Mouse (Mus musculus): ENCODE data around the gene Rasa2. TPM values are rescaled to one million over a fixed set of nuclear protein-coding genes. Genes with fewer than 3 reads are reported as not detected.
"Not testable (repeated sequence)": the region's sequence is repeated elsewhere in the genome, so short reads cannot be mapped to it uniquely, and the experiment has no call there.

Gene Rasa2
- total and polyA plus RNA-seq, 2 experiments from 2014 or later = 6.9 to 38.9 TPM

DNA sequence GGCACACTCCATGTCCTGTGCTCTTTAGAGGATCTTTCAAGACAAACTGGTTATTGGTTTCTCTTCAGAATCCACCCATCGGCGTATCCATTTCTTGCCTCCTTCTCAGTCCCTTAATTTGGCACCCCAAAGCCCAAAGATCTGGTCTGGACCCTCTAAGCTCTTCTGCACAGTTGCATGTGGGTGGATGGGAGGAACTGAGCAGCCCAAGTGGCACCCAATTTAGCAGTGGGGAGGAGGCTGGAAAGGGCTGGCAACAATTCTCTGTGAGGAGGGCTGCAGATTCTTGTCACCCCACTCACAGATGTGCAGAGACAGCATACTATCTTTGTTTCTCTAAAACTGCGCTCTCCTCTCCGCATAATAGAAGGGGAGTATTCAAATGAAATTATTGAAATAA is 17.9 kb upstream of the Rasa2 start:
- Histone ChIP-seq H3K27ac (ENCODE audit: low read depth) (no peak overlapping the region), H3K4me2 (ENCODE audit: low read depth, low read length) (no peak overlapping the region), H3K9me3 (replicated peaks; ENCODE audit: control insufficient read depth, low read length) (no peaks in the 10 kb centered on the region), H3K36me3 (replicated peaks; ENCODE audit: control insufficient read depth, insufficient read depth, low read length) (no peaks in the 10 kb centered on the region), H3K27me3 (ENCODE audit: control insufficient read depth, insufficient read depth, low read length) (no peaks in the 10 kb centered on the region), H3K9ac (replicated peaks; ENCODE audit: low read depth, low read length) (no peak overlapping the region), H3K4me3 (ENCODE audit: low read depth, low read length) (no peak overlapping the region), H3K4me1 (ENCODE audit: control insufficient read depth, insufficient read depth) (no peaks in the 10 kb centered on the region)
- WGBS = 84% methylated on average over 4 of the region's 4 CpGs
- no peak for ATAC-seq (ENCODE audit: insufficient read depth, low read depth)
- no peak for TF ChIP-seq CTCF (IDR thresholded peaks at IDR 0.05; ENCODE audit: low read depth)
- TF ChIP-seq EP300 (IDR thresholded peaks at IDR 0.05; ENCODE audit: low read depth) = no peak
- DNase-seq (ENCODE audit: low spot score) = no peak

- no peak for ATAC-seq (ENCODE audit: insufficient read depth, low read depth)
- H3K9me3 ChIP-seq (replicated peaks; ENCODE audit: control insufficient read depth, low read length) = no peaks in the 10 kb centered on the region
- H3K9ac ChIP-seq (replicated peaks; ENCODE audit: low read depth, low read length) = no peak overlapping the region
- TF ChIP-seq EP300 (IDR thresholded peaks at IDR 0.05; ENCODE audit: low read depth) = no peak
- TF ChIP-seq CTCF (IDR thresholded peaks at IDR 0.05; ENCODE audit: low read depth) = peak; percentile 4; the same call in 1 of the 2 replicates
- H3K4me2 ChIP-seq (ENCODE audit: low read depth, low read length) = no peak overlapping the region
- no peaks in the 10 kb centered on the region for H3K4me1 ChIP-seq (ENCODE audit: control insufficient read depth, insufficient read depth)
- H3K36me3 ChIP-seq (replicated peaks; ENCODE audit: control insufficient read depth, insufficient read depth, low read length) = no peaks in the 10 kb centered on the region
- no peak overlapping the region for H3K27ac ChIP-seq (ENCODE audit: low read depth)
- WGBS = 55% methylated on average over 2 of the region's 2 CpGs
- DNase-seq (ENCODE audit: low spot score) = no peak
- no peak overlapping the region for H3K4me3 ChIP-seq (ENCODE audit: low read depth, low read length)
- no peaks in the 10 kb centered on the region for H3K27me3 ChIP-seq (ENCODE audit: control insufficient read depth, insufficient read depth, low read length)
These were observed 15.4 kb upstream of the Rasa2 start for GRCm38 (mm10) chr9:96646668-96647295.

GRCm38 (mm10) chr9:96644840-96645239 is 13.4 kb upstream of the Rasa2 start:
- H3K4me2 ChIP-seq (ENCODE audit: low read depth, low read length) = no peak overlapping the region
- no peak overlapping the region for H3K4me3 ChIP-seq (ENCODE audit: low read depth, low read length)
- H3K9ac ChIP-seq (replicated peaks; ENCODE audit: low read depth, low read length) = no peak overlapping the region
- H3K4me1 ChIP-seq (ENCODE audit: control insufficient read depth, insufficient read depth) = no peaks in the 10 kb centered on the region
- no peak for DNase-seq (ENCODE audit: low spot score)
- H3K27me3 ChIP-seq (ENCODE audit: control insufficient read depth, insufficient read depth, low read length) = no peaks in the 10 kb centered on the region
- TF ChIP-seq CTCF (IDR thresholded peaks at IDR 0.05; ENCODE audit: low read depth) = no peak
- no peak for TF ChIP-seq EP300 (IDR thresholded peaks at IDR 0.05; ENCODE audit: low read depth)
- no peak overlapping the region for H3K27ac ChIP-seq (ENCODE audit: low read depth)
- 70% methylated on average over 2 of the region's 2 CpGs for WGBS
- no peak for ATAC-seq (ENCODE audit: insufficient read depth, low read depth)
- H3K36me3 ChIP-seq (replicated peaks; ENCODE audit: control insufficient read depth, insufficient read depth, low read length) = no peaks in the 10 kb centered on the region
- no peaks in the 10 kb centered on the region for H3K9me3 ChIP-seq (replicated peaks; ENCODE audit: control insufficient read depth, low read length)

- WGBS = 89% methylated on average over 3 of the region's 3 CpGs
- H3K4me2 ChIP-seq (ENCODE audit: low read depth, low read length); H3K36me3 ChIP-seq (replicated peaks; ENCODE audit: control insufficient read depth, insufficient read depth, low read length); H3K27ac ChIP-seq (ENCODE audit: low read depth); H3K9me3 ChIP-seq (replicated peaks; ENCODE audit: control insufficient read depth, low read length); DNase-seq (ENCODE audit: low spot score); H3K9ac ChIP-seq (replicated peaks; ENCODE audit: low read depth, low read length); H3K27me3 ChIP-seq (ENCODE audit: control insufficient read depth, insufficient read depth, low read length); ATAC-seq (ENCODE audit: insufficient read depth, low read depth); H3K4me1 ChIP-seq (ENCODE audit: control insufficient read depth, insufficient read depth); H3K4me3 ChIP-seq (ENCODE audit: low read depth, low read length): not testable (repeated sequence)
These were observed 12.6 kb upstream of the Rasa2 start for GRCm38 (mm10) chr9:96644002-96644401.

DNA sequence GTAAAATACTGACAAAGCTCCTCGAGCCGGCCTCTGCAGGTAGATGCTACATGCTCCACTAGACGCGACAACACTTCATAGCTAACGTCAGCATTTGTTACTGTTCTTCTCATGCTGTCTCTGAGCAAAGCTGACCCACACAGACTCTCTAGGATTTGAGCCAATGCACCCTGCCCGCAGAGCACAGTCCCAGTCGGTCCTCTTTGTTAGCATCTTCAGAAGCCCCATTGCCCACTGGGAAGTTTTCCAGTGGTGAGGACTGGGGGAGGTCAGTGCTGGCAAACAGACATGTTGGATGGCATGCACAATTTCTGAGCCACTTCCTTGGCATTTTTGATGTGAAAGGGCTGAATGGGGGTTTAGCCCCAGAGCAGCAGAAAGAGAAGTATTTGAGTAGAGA is 8.0 kb upstream of the Rasa2 start:
- H3K4me1 ChIP-seq (ENCODE audit: control insufficient read depth, insufficient read depth) = no peaks in the 10 kb centered on the region
- no peak overlapping the region for H3K9ac ChIP-seq (replicated peaks; ENCODE audit: low read depth, low read length)
- no peak overlapping the region for H3K4me2 ChIP-seq (ENCODE audit: low read depth, low read length)
- WGBS = 86% methylated on average over 7 of the region's 7 CpGs
- H3K27me3 ChIP-seq (ENCODE audit: control insufficient read depth, insufficient read depth, low read length) = no peaks in the 10 kb centered on the region
- H3K9me3 ChIP-seq (replicated peaks; ENCODE audit: control insufficient read depth, low read length) = no peaks in the 10 kb centered on the region
- no peaks in the 10 kb centered on the region for H3K36me3 ChIP-seq (replicated peaks; ENCODE audit: control insufficient read depth, insufficient read depth, low read length)
- ATAC-seq (ENCODE audit: insufficient read depth, low read depth) (no peak), DNase-seq (ENCODE audit: low spot score) (no peak)
- H3K27ac ChIP-seq (ENCODE audit: low read depth) = no peak overlapping the region
- no peak overlapping the region for H3K4me3 ChIP-seq (ENCODE audit: low read depth, low read length)
- TF ChIP-seq EP300 (IDR thresholded peaks at IDR 0.05; ENCODE audit: low read depth) (no peak), CTCF (IDR thresholded peaks at IDR 0.05; ENCODE audit: low read depth) (no peak)

DNA sequence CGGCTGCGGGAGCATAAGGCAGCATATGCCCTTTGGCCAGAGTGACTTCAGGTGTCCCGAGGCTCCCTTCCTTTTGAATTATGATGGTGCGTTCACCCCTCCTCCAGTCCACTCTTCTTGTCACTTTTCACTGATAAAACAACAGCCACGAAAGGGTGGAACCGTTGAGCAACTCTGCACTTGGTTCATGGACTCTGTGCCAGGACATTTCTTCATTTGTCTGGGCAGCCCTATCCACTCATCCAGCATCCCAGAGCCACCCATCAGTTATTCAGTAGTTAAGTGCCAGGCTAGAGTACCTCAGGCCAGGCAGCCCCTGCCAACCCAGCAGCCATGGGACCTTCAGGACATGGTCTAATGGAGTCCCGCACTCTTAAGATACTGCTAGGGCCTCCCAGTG is 7.1 kb upstream of the Rasa2 start:
- no peaks in the 10 kb centered on the region for H3K9me3 ChIP-seq (replicated peaks; ENCODE audit: control insufficient read depth, low read length)
- 0 out of 2 replicates have a peak, but pooled peaks cover 4% of the 10 kb centered on the region for H3K27me3 ChIP-seq (ENCODE audit: control insufficient read depth, insufficient read depth, low read length)
- H3K36me3 ChIP-seq (replicated peaks; ENCODE audit: control insufficient read depth, insufficient read depth, low read length) = no peaks in the 10 kb centered on the region
- no peak overlapping the region for H3K4me3 ChIP-seq (ENCODE audit: low read depth, low read length)
- no peak overlapping the region for H3K4me2 ChIP-seq (ENCODE audit: low read depth, low read length)
- no peak overlapping the region for H3K27ac ChIP-seq (ENCODE audit: low read depth)
- no peak for ATAC-seq (ENCODE audit: insufficient read depth, low read depth)
- no peak overlapping the region for H3K9ac ChIP-seq (replicated peaks; ENCODE audit: low read depth, low read length)
- no peaks in the 10 kb centered on the region for H3K4me1 ChIP-seq (ENCODE audit: control insufficient read depth, insufficient read depth)
- no peak for DNase-seq (ENCODE audit: low spot score)
- 71% methylated on average over 7 of the region's 7 CpGs for WGBS
- TF ChIP-seq CTCF (IDR thresholded peaks at IDR 0.05; ENCODE audit: low read depth) (no peak), EP300 (IDR thresholded peaks at IDR 0.05; ENCODE audit: low read depth) (no peak)

All from heart, postnatal 0 days (tissue).